Mouse (Mus musculus) heart, adult 8-10 months (tissue): ENCODE results near the gene Fchsd2. TPM values are rescaled to one million over a fixed set of nuclear protein-coding genes. Genes with fewer than 3 reads are reported as not detected.

ENCODE experiments used
- DNase-seq: peaks from one replicate; pipeline ENCODE4 v3.0.0; 2022; ENCODE audit warnings: low spot score
- total RNA-seq, 4 experiments: library from RNA; stranded (reverse); gene quantifications; 2 replicates each; pipeline ENCODE4 v1.2.4; 2022

The Fchsd2 gene
- total RNA-seq, 4 experiments from 2014 or later, result 17.2 to 23.8 (median 19.1) TPM

DNA sequence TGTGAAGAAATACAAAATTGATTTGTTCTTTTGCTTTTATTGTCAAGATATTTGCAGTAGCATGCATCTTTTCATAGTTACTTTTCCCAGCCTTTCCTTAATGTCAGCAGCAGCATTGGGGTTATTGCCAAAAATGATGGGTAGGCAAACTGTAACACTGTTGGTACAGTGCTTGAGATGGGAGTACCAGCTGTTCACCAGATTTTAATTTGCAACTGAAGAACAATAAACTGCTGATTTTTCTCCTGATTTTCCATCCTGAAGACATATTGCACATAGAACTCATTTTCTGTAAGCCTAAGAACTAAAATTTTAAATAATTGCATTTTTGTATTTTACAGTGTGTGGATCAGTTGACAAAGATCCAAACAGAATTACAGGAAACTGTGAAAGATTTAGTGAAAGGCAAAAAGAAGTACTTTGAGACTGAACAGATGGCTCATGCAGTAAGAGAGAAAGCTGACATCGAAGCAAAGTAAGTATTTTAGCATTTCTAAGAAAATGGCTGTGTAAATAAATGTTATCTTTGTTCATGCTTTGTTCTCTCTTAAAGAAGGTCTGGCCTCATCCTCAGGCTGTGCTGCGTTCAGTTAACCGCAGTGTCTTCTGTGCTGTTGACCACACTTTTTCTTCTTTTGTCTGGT, 98.8 kb downstream of the Fchsd2 start:
- no peak for DNase-seq

- DNase-seq, result no peak
These were observed 118.2 kb downstream of the Fchsd2 start for GRCm38 (mm10) chr7:101210826-101211225.

- DNase-seq, result no peak
These were observed 121.0 kb downstream of the Fchsd2 start for GRCm38 (mm10) chr7:101213515-101214263.

DNA sequence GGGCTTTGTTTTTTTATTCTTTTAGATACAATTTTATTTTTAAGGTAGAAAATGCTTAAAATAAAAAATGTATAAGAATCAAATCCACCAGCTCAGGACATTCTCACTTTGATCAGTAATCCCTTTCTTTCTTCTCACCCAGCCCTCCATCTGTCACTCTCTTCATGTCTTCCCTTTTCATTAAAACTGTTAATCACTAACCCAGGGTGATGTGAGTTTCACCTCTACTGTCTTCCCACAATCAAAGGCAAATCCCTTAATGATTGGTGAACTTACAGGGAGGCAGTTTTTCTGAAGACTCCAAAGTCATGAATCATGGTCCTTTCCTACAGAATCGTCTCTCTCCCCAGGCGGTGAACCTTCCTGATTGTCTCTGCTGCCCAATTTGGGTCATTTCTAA, 124.1 kb downstream of the Fchsd2 start:
- no peak for DNase-seq

DNA sequence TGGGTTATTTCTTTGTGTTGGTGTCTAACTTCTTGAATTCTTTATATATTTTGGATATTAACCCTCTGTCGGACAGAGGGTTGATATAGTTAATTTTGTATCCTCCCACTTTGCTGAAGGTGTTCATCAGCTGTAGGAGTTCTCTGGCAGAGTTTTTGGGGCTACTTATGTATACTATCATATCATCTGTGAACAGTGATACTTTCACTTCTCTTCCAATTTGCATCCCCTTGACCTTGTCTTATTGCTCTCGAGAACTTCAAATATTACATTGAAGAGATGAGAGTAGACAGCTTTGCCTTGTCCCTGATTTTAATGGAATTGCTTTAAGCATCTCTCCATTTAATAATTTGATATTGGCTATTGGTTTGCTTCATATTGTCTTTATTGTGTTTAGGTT, 130.8 kb downstream of the Fchsd2 start:
- DNase-seq, result no peak

DNA sequence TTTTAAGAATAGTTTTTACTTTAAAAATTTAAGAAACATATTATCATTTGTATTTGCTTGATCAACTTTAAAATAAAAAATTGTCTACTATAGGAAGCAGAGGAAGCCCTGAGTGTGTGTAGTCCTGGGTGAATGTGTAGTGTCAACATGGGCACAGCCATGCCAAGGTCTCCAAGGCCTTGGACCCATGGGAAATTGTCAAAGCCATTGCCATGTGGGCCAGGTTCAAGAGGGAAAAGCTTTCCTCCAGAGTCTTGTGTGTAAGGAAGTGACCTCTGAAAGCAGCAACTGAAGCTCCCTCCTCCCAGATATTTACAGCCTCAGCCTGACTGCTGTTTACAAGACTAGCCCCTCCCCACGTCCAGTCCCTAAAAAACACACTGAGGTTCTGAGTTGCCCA, 136.7 kb downstream of the Fchsd2 start:
- no peak for DNase-seq

- DNase-seq, result peak; percentile 59
These were observed 138.8 kb downstream of the Fchsd2 start for GRCm38 (mm10) chr7:101231458-101231857.

DNA sequence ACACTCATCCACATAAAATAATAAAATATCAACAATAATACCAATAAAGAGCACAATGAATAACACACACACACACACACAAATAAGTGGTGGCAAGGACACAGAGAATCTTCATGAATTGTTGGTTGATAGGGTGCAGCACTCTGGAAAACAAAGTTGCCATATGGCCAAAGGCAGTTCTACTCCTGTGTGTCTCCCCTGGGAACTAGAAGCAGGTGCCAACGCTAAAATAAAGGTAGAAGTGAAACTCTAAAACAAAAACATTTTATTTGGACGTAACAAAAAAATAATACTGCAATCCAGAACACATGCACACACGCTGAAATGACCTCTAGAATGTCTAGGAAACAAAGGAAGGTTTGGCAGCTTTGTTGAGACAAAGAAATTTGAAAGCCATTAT, 140.1 kb downstream of the Fchsd2 start:
- no peak for DNase-seq

DNA sequence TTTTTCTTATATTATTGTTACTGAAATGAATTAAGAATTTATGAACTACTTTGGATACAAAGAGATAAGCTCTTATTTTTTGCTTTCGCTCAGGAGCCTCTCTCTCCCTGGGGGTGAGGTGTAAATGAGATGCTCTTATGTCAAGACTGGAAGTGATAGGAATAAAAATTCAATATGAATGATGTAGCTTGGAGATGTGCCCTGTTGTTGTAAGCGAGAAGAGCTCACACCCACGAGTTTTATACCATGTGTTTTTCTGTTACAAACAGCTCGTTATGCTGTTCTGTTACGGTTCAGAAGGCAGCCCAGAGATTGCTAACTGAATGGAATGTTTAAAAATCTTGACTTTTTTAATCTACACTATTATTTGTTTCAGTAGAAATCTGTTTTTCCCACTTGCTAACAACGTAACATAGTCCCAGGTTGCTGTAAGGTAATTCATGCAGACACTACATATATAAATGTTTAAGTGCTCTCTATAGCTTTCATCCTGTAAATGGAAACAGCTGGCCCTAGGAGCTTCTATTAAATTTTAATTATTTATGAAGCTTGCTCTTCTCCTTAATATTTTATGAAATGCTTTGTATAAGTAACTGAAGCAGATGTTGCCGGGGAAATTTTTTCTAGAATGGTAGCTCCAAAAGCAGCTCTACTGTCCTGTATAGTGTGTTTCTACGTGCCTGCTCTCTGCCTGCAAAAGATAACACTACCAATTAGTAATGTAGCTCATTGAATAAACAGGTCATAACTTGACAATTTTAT, 144.2 kb downstream of the Fchsd2 start:
- no peak for DNase-seq

DNA sequence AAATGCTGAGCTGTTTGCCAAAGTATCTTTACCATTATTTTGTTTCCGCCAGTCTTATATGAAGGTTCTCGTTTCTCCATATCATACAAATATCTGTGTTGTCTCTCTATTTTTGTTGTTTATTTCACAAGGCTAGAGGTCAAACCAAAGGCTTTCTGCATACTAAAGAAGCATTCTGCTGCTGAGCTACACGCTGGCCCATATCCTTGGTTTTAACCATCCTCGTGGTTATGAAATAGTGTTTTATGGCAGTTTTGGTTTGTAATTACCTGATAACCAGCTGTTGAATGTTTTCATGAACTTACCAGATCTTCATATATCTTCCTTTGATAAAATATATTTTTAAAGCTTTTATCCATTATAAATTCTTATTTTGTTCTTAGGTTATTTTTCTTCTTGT, 156.1 kb downstream of the Fchsd2 start:
- DNase-seq, result no peak

DNA sequence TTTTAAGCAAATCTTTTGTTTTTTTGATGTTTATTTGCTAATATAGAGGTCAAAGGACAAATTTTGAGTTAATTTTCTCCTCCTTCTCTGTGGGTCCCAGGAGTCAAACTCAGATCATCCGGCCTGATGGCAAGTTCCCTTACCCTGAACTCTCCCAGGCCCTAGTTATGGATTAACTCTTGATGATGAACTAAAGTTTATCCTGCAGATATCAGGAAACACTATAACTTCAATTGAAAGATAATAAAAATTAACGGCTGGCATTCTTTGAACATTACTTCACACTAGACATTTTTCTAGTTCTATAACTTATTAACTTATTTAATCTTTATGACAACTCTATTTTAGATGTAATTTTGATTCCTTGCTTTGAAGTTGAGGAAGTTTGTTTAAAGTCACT, 156.5 kb downstream of the Fchsd2 start:
- no peak for DNase-seq

DNA sequence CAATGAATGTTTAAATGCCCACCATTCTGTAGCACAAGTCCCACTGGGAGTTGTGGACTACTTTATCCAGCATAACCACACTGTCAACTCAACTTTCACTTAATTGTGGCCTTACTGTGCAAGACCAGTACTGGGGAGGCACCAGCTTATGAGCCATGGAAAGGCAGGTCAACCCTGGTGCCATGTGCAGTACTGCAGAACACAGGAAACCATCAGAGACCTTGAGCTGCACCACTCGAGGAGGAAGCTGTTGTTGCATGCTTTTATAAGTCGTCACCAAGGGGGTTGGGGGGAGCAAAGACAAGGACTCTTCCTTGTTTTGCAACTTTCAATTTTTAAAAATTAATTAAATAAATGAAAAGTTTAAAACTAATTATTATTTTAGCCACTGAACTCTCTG, 160.4 kb downstream of the Fchsd2 start:
- DNase-seq, result no peak

DNA sequence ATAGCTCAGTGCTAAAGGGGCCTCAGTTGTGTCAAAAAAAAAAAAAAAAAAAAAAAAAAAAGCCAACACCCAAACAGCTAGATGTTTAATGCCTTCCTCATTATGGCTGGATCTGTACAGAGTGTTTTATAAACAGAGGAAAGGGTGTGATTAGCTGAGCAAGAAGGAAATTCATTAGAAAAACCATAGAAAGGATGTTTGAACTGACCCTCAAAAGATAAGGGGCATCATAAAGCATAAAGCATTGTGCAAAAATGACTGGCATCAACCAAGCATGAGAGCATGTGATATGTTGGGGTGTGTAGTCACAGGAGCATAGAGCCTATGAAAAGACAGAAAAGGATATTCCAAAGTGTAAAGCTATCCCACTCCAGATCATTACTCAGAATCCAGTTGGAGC, 165.8 kb downstream of the Fchsd2 start:
- no peak for DNase-seq

DNA sequence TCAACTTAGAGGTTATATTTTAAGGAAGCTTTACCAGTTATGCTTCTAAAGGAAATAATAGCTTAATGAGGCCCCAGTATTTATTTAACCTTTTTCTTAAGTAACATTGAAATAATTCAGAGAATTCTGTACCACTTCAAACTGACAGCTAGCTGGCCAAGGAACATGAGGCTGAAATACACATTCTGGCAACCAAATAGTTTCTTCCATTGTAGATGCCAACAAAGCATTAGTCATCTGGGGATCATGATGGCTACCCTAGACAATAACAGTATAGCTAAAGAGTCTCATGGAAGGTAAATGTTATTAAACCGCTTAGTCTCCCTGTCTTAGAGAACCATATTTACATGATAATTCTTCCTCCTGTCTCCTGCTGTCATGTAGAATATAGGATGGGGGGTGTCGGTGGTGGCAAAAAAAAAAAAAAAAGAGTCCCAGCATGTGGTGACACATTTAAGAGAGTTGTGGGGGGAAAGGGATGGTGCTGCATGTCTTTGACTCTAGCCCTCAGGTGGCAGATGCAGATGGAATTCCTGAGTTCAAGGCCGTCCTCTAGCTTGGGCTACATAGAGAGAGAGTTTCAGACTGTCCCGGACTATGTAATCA, 169.4 kb downstream of the Fchsd2 start:
- DNase-seq, result no peak

- no peak for DNase-seq
These were observed 170.8 kb downstream of the Fchsd2 start for GRCm38 (mm10) chr7:101263511-101263910.

- DNase-seq, result peak; percentile 44
These were observed 175.0 kb downstream of the Fchsd2 start for GRCm38 (mm10) chr7:101267457-101268259.

- DNase-seq, result no peak
These were observed 178.9 kb downstream of the Fchsd2 start for GRCm38 (mm10) chr7:101271602-101272001.

- no peak for DNase-seq
These were observed 179.9 kb downstream of the Fchsd2 start for GRCm38 (mm10) chr7:101272466-101273160.

- no peak for DNase-seq
These were observed 190.1 kb downstream of the Fchsd2 start for GRCm38 (mm10) chr7:101282721-101283120.

- no peak for DNase-seq
These were observed 191.8 kb downstream of the Fchsd2 start for GRCm38 (mm10) chr7:101284504-101284903.

GRCm38 (mm10) chr7:101286891-101287290, 194.2 kb downstream of the Fchsd2 start:
- no peak for DNase-seq
